Mouse (Mus musculus): Measurements from ENCODE around the gene Serpina3b.
"Not testable (repeated sequence)": the region's sequence is repeated elsewhere in the genome, so short reads cannot be mapped to it uniquely, and the experiment has no call there.

GRCm38 (mm10) chr12:104112333-104112732 lies 15.5 kb upstream of the Serpina3b start, which contains the start of gene Serpina3a:
- not testable (repeated sequence) for TF ChIP-seq EP300, CTCF (IDR thresholded peaks at IDR 0.05; ENCODE audit: low read depth)
